In the genomic region with DNA sequence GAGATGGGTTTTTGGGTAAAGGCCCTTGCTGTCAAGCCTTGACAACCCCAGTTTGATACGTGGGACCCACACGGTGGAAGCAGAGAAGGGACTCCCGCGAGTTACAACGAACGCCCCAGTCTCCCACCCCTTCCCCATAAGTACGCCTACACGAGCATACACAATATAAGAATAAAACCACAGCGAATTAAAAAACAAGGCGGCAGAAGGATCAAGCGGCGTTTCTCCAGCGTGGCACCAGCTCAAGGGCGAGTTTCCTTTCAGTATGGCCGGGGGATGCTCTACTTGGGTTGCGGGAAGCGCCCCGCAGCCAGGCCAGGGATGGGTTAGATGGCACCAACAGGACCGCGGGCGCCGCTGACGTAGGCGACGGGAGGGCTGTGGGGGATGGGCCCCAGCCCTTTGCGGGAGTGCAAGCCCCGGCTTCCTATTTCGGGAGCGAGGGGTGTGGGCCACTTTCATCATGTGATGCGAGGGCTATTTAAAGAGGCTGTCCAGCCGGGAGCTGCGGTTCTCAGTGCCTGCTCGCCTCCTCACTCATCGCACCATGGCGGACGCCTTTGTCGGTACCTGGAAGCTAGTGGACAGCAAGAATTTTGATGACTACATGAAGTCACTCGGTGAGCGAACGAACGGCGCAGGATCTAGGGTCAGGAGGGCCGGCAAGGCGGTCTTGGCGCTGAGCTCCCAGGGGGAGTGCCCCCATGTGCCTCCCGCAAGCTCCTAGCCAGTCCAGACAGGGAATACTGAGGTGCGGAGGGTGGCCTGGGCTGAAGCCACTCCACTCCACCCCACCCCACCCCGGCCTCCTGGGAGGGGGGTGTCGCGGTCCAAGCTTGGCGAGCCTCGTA, we compare ENCODE assay signal across 9 mouse cellular contexts. TPM values are rescaled to one million over a fixed set of nuclear protein-coding genes. Genes with fewer than 3 reads are reported as not detected.
DNase-seq lines count a peak whose midpoint lies in the region; ATAC-seq lines count a peak whose summit lies in the region.
"Had no signal": no experiment of that assay in that cellular context is flagged by ENCODE, and none has a peak within 500 bp of the region (broad histone marks: within the 10 kb centered on the region; RNA-seq: fewer than 3 reads in every experiment).

A gene (plus strand): TSS at position 365 of the 851 bp plus-strand sequence.
A gene (minus strand): TSS at position 444 of the 851 bp plus-strand sequence.

- WGBS in embryonic facial prominence, embryonic 12.5 days, result under 1% methylated on average over 52 of the region's 52 CpGs
- WGBS in limb, embryonic 12.5 days, result under 1% methylated on average over 52 of the region's 52 CpGs
- under 1% methylated on average over 51 of the region's 52 CpGs for WGBS in midbrain, embryonic 16.5 days

- H3K4me3 ChIP-seq in erythroblast, embryonic 14.5 days (replicated peaks), result peak within 1 kb of the TSS; percentile 38
- H3K4me3 ChIP-seq in embryonic facial prominence, embryonic 12.5 days, result peak within 1 kb of the TSS; percentile 48
- peak within 1 kb of the TSS; percentile 50 for H3K4me3 ChIP-seq in limb, embryonic 12.5 days (replicated peaks)
- H3K4me3 ChIP-seq in midbrain, embryonic 16.5 days (ENCODE audit: low read depth, low read length), result peak within 1 kb of the TSS; percentile 71

- H3K9me3 ChIP-seq in erythroblast, embryonic 14.5 days (ENCODE audit: control insufficient read depth, low read length), result peaks cover 11% of the 10 kb centered on the region
- H3K9me3 ChIP-seq in embryonic facial prominence, embryonic 12.5 days, result no peaks in the 10 kb centered on the region
- no peaks in the 10 kb centered on the region for H3K9me3 ChIP-seq in limb, embryonic 12.5 days
- no peaks in the 10 kb centered on the region for H3K9me3 ChIP-seq in midbrain, embryonic 16.5 days (replicated peaks; ENCODE audit: control insufficient read depth, low read length, poor library complexity, severe bottlenecking)

- DNase-seq in heart, adult 8-10 months (ENCODE audit: low spot score), result peak; percentile 60
- peak; percentile 63 to 68 for DNase-seq in kidney, adult 8-10 months
- DNase-seq in urinary bladder, postnatal 25 days (ENCODE audit: low spot score), result peak; percentile 20

- no peak for ATAC-seq in erythroblast, adult 5-6 weeks (replicated peaks; ENCODE audit: low FRiP score, poor library complexity, severe bottlenecking)
- ATAC-seq in embryonic facial prominence, embryonic 12.5 days (ENCODE audit: insufficient number of reproducible peaks, insufficient read depth, low FRiP score, low TSS enrichment), result peak; percentile 36; the same call in 1 of the 2 replicates
- ATAC-seq in limb, embryonic 12.5 days (ENCODE audit: insufficient number of reproducible peaks, insufficient read depth, low FRiP score, low TSS enrichment, low read depth), result 0 out of 2 replicates have a peak, but pooled peaks have one; percentile 12
- ATAC-seq in midbrain, embryonic 16.5 days, result peak; percentile 69

- peak within 1 kb of the TSS; percentile 96 for H3K4me2 ChIP-seq in embryonic facial prominence, embryonic 12.5 days (replicated peaks)
- peak within 1 kb of the TSS; percentile 94 for H3K4me2 ChIP-seq in limb, embryonic 12.5 days
- H3K4me2 ChIP-seq in midbrain, embryonic 16.5 days (ENCODE audit: low read length), result peak within 1 kb of the TSS; percentile 90

- peaks cover 81% of the 10 kb centered on the region for H3K27me3 ChIP-seq in erythroblast, embryonic 14.5 days (ENCODE audit: control insufficient read depth)
- H3K27me3 ChIP-seq in embryonic facial prominence, embryonic 12.5 days, result peaks cover 41% of the 10 kb centered on the region
- peaks cover 73% of the 10 kb centered on the region for H3K27me3 ChIP-seq in limb, embryonic 12.5 days
- peaks cover 8% of the 10 kb centered on the region for H3K27me3 ChIP-seq in midbrain, embryonic 16.5 days (ENCODE audit: control insufficient read depth, insufficient read depth, low read depth, low read length)

- peak within 1 kb of the TSS; percentile 45 for H3K9ac ChIP-seq in embryonic facial prominence, embryonic 12.5 days
- peak within 1 kb of the TSS; percentile 46 for H3K9ac ChIP-seq in limb, embryonic 12.5 days (replicated peaks)
- H3K9ac ChIP-seq in midbrain, embryonic 16.5 days (ENCODE audit: low read depth, low read length), result peak within 1 kb of the TSS; percentile 78

- no peaks in the 10 kb centered on the region for H3K36me3 ChIP-seq in erythroblast, embryonic 14.5 days (ENCODE audit: control insufficient read depth)
- H3K36me3 ChIP-seq in embryonic facial prominence, embryonic 12.5 days, result no peaks in the 10 kb centered on the region
- H3K36me3 ChIP-seq in limb, embryonic 12.5 days, result 0 out of 2 replicates have a peak, but pooled peaks cover 7% of the 10 kb centered on the region
- H3K36me3 ChIP-seq in midbrain, embryonic 16.5 days (ENCODE audit: control insufficient read depth, insufficient read depth, low read length), result peaks cover 6% of the 10 kb centered on the region; the same call in 1 of the 2 replicates

- H3K27ac ChIP-seq in embryonic facial prominence, embryonic 12.5 days, result no peak within 1 kb of the TSS
- H3K27ac ChIP-seq in limb, embryonic 12.5 days, result no peak within 1 kb of the TSS
- peak within 1 kb of the TSS; percentile 79 for H3K27ac ChIP-seq in midbrain, embryonic 16.5 days (ENCODE audit: low read length)

- peaks cover 14% of the 10 kb centered on the region for H3K4me1 ChIP-seq in erythroblast, embryonic 14.5 days (ENCODE audit: control insufficient read depth)
- H3K4me1 ChIP-seq in embryonic facial prominence, embryonic 12.5 days, result peaks cover 10% of the 10 kb centered on the region
- peaks cover 22% of the 10 kb centered on the region for H3K4me1 ChIP-seq in limb, embryonic 12.5 days (replicated peaks)
- peaks cover 13% of the 10 kb centered on the region; the same call in 1 of the 2 replicates for H3K4me1 ChIP-seq in midbrain, embryonic 16.5 days (ENCODE audit: control insufficient read depth, insufficient read depth, low read length)

RNA-seq across cellular contexts. Expression of the first gene that starts in this region (rescaled TPM):
- polyA plus RNA-seq in erythroblast, embryonic 14.5 days (2012), result not detected in 2 replicates
- total RNA-seq in erythroblast, adult 5-6 weeks (2015; ENCODE audit: low replicate concordance), result 2.1 TPM in 1 of 2 replicates, not detected in the other
- not detected in 2 replicates for total RNA-seq in erythroblast, adult 5-6 weeks (2017; ENCODE audit: low replicate concordance)
- 14.6 and 14.9 TPM in 2 replicates for polyA plus RNA-seq in embryonic facial prominence, embryonic 12.5 days (2016; fragmentation: Nextera tagmentation; extraction: Ambion mirVana)
- 1,000 to 10,000 TPM; 6,025 to 7,484 (median 6,750) TPM for total RNA-seq in heart, adult 8-10 months (2022)
- polyA plus RNA-seq in limb, embryonic 12.5 days (2016; fragmentation: Nextera tagmentation; extraction: Ambion mirVana), result 11.3 and 14.1 TPM in 2 replicates
- 257 and 308 TPM in 2 replicates for polyA plus RNA-seq in midbrain, embryonic 16.5 days (2015; fragmentation: Nextera tagmentation; extraction: Ambion mirVana)
- total RNA-seq: neutrophil, adult 5-6 weeks had no signal

RNA-seq across cellular contexts. Expression of the second gene that starts in this region (rescaled TPM):
- not detected in 2 replicates for polyA plus RNA-seq in erythroblast, embryonic 14.5 days (2012)
- total RNA-seq in erythroblast, adult 5-6 weeks (2015; ENCODE audit: low replicate concordance), result not detected in 2 replicates
- not detected in 2 replicates for total RNA-seq in erythroblast, adult 5-6 weeks (2017; ENCODE audit: low replicate concordance)
- not detected in 2 replicates for polyA plus RNA-seq in embryonic facial prominence, embryonic 12.5 days (2016; fragmentation: Nextera tagmentation; extraction: Ambion mirVana)
- under 1 TPM in 1 of 4 experiments, not detected in 3; 0.91 TPM for total RNA-seq in heart, adult 8-10 months (2022)
- polyA plus RNA-seq in limb, embryonic 12.5 days (2016; fragmentation: Nextera tagmentation; extraction: Ambion mirVana), result not detected in 2 replicates
- 1.1 and 1.5 TPM in 2 replicates for polyA plus RNA-seq in midbrain, embryonic 16.5 days (2015; fragmentation: Nextera tagmentation; extraction: Ambion mirVana)
- total RNA-seq: neutrophil, adult 5-6 weeks had no signal

Comparison
In these comparisons a context has a peak if more than half of its experiments do, and no peak if none do; other contexts are left out.
1. RNA of the first gene that starts in this region (total RNA-seq): 6,025 to 7,484 TPM in heart, adult 8-10 months; 2.1 TPM in erythroblast, adult 5-6 weeks; every median in the first group is over 1,000 times any median in the second.
2. RNA of the first gene that starts in this region (polyA plus RNA-seq): 257 to 308 TPM in midbrain, embryonic 16.5 days; 14.6 to 14.9 TPM in embryonic facial prominence, embryonic 12.5 days, 11.3 to 14.1 TPM in limb, embryonic 12.5 days and not detected in erythroblast, embryonic 14.5 days; every median in the first group is over 10 times any median in the second.
3. Peak in every context shown above with its lines, with median percentiles within 50 percentile points of each other: H3K4me3 ChIP-seq, H3K4me2 ChIP-seq, H3K9ac ChIP-seq and DNase-seq.